In genomic region chr16:11317324-11317723, GRCm38 (mm10) we compare ENCODE assay signal across 11 mouse cellular contexts. TPM values are rescaled to one million over a fixed set of nuclear protein-coding genes. Genes with fewer than 3 reads are reported as not detected.
DNase-seq lines count a peak whose midpoint lies in the region; ATAC-seq and TF ChIP-seq lines count a peak whose summit lies in the region.
"Had no signal": no experiment of that assay in that cellular context is flagged by ENCODE, and none has a peak within 500 bp of the region (broad histone marks: within the 10 kb centered on the region; RNA-seq: fewer than 3 reads in every experiment).

No protein-coding gene starts in this region.

- H3K36me3 ChIP-seq in kidney, embryonic 16.5 days (ENCODE audit: insufficient read depth, low read length) = no peaks in the 10 kb centered on the region
- no peaks in the 10 kb centered on the region for H3K36me3 ChIP-seq in kidney, adult 2 months (ENCODE audit: control insufficient read depth, insufficient read depth, low read length)
- no peaks in the 10 kb centered on the region for H3K36me3 ChIP-seq in embryonic facial prominence, embryonic 12.5 days
- H3K36me3 ChIP-seq: heart, embryonic 13.5 days; limb, embryonic 15.5 days had no signal

- peak overlapping the region; percentile 16; the same call in 1 of the 2 replicates for H3K27ac ChIP-seq in kidney, embryonic 16.5 days (ENCODE audit: low read length)
- no peak overlapping the region for H3K27ac ChIP-seq in kidney, adult 2 months (ENCODE audit: insufficient read depth, low read depth, low read length)
- H3K27ac ChIP-seq in bone marrow, adult 2 months (ENCODE audit: control insufficient read depth, insufficient read depth, low read depth, low read length, poor library complexity) = peak overlapping the region; percentile 64
- peak overlapping the region; percentile 24 for H3K27ac ChIP-seq in embryonic facial prominence, embryonic 12.5 days
- H3K27ac ChIP-seq: heart, embryonic 13.5 days; limb, embryonic 15.5 days had no signal

- no peak for DNase-seq in kidney, adult 2 months
- no peak for DNase-seq in frontal cortex, postnatal 10 days (ENCODE audit: low spot score in 2 of 2)
- no peak for DNase-seq in urinary bladder, adult 18-20 months (ENCODE audit: low spot score in 2 of 2)
- no peak for DNase-seq in left cerebral cortex, adult 18-20 months (ENCODE audit: low spot score in 2 of 2)
- DNase-seq: cerebellum, adult 9-11 months had no signal

- no peak overlapping the region for H3K4me3 ChIP-seq in kidney, embryonic 16.5 days (ENCODE audit: low read length)
- H3K4me3 ChIP-seq in kidney, adult 2 months (ENCODE audit: insufficient read depth, low read depth, low read length) = no peak overlapping the region
- H3K4me3 ChIP-seq in bone marrow, adult 2 months (replicated peaks; ENCODE audit: control insufficient read depth, low read depth, low read length) = no peak overlapping the region
- no peak overlapping the region for H3K4me3 ChIP-seq in embryonic facial prominence, embryonic 12.5 days
- H3K4me3 ChIP-seq: heart, embryonic 13.5 days; limb, embryonic 15.5 days had no signal

- TF ChIP-seq POLR2A in kidney, adult 2 months (IDR thresholded peaks at IDR 0.05; ENCODE audit: low read depth, low read length) = no peak
- TF ChIP-seq POLR2A in bone marrow, adult 2 months (IDR thresholded peaks at IDR 0.05; ENCODE audit: borderline replicate concordance, control insufficient read depth, low read depth, low read length) = no peak

- 56% methylated on average over 6 of the region's 6 CpGs for WGBS in kidney, embryonic 16.5 days
- 59% methylated on average over 6 of the region's 6 CpGs for WGBS in kidney, adult 2 months
- WGBS in bone marrow, adult 2 months = 4% methylated on average over 6 of the region's 6 CpGs
- 31% methylated on average over 6 of the region's 6 CpGs for WGBS in embryonic facial prominence, embryonic 12.5 days

- H3K27me3 ChIP-seq in kidney, embryonic 16.5 days (ENCODE audit: insufficient read depth, low read length) = no peaks in the 10 kb centered on the region
- H3K27me3 ChIP-seq in kidney, adult 2 months (replicated peaks; ENCODE audit: control insufficient read depth, insufficient read depth, low read length) = no peaks in the 10 kb centered on the region
- no peaks in the 10 kb centered on the region for H3K27me3 ChIP-seq in embryonic facial prominence, embryonic 12.5 days
- H3K27me3 ChIP-seq: heart, embryonic 13.5 days; limb, embryonic 15.5 days had no signal

- no peak for ATAC-seq in kidney, embryonic 16.5 days (ENCODE audit: low FRiP score, low TSS enrichment)
- ATAC-seq in embryonic facial prominence, embryonic 12.5 days (ENCODE audit: insufficient number of reproducible peaks, insufficient read depth, low FRiP score, low TSS enrichment) = no peak
- peak; percentile 72 for ATAC-seq in megakaryocyte, adult 5-6 weeks (ENCODE audit: poor library complexity, severe bottlenecking)

- H3K4me2 ChIP-seq in kidney, embryonic 16.5 days (replicated peaks; ENCODE audit: low read depth, low read length) = no peak overlapping the region
- no peak overlapping the region for H3K4me2 ChIP-seq in embryonic facial prominence, embryonic 12.5 days (replicated peaks)
- H3K4me2 ChIP-seq: heart, embryonic 13.5 days; limb, embryonic 15.5 days had no signal

- H3K9me3 ChIP-seq in kidney, embryonic 16.5 days (ENCODE audit: low read length) = no peaks in the 10 kb centered on the region
- H3K9me3 ChIP-seq in embryonic facial prominence, embryonic 12.5 days = no peaks in the 10 kb centered on the region
- H3K9me3 ChIP-seq: heart, embryonic 13.5 days; limb, embryonic 15.5 days had no signal

- no peak for TF ChIP-seq CTCF in kidney, adult 2 months (conservative IDR thresholded peaks at IDR 0.05; ENCODE audit: insufficient read depth, insufficient read length, low read depth, low read length)
- TF ChIP-seq CTCF in bone marrow, adult 2 months (IDR thresholded peaks at IDR 0.05; ENCODE audit: control insufficient read depth, insufficient read depth, low read length) = no peak

- H3K9ac ChIP-seq in kidney, embryonic 16.5 days (replicated peaks; ENCODE audit: low read length) = no peak overlapping the region
- H3K9ac ChIP-seq in embryonic facial prominence, embryonic 12.5 days = no peak overlapping the region
- H3K9ac ChIP-seq: heart, embryonic 13.5 days; limb, embryonic 15.5 days had no signal

- H3K4me1 ChIP-seq in kidney, embryonic 16.5 days (ENCODE audit: insufficient read depth, low read length) = 0 out of 2 replicates have a peak, but pooled peaks cover 9% of the 10 kb centered on the region
- H3K4me1 ChIP-seq in kidney, adult 2 months (ENCODE audit: control insufficient read depth, insufficient read depth, low read length) = peaks cover 14% of the 10 kb centered on the region
- peaks cover 9% of the 10 kb centered on the region for H3K4me1 ChIP-seq in bone marrow, adult 2 months (ENCODE audit: control insufficient read depth, insufficient read depth, low read length)
- H3K4me1 ChIP-seq in embryonic facial prominence, embryonic 12.5 days = peaks cover 6% of the 10 kb centered on the region; the same call in 1 of the 2 replicates

RNA-seq across cellular contexts. Expression of gene Tnfrsf17, which starts 3.7 kb away (rescaled TPM):
- polyA plus RNA-seq in kidney, embryonic 16.5 days (2015; fragmentation: Nextera tagmentation; extraction: Ambion mirVana) = not detected in 2 replicates
- 0.16 and 0.27 TPM in 2 replicates for polyA plus RNA-seq in kidney, adult 2 months (2012; rRNA removed)
- 1.2 TPM in 1 of 2 replicates, not detected in the other for polyA plus RNA-seq in bone marrow, adult 2 months (2011; ENCODE audit: insufficient read depth, insufficient read length, low replicate concordance, missing spikeins)
- polyA plus RNA-seq in embryonic facial prominence, embryonic 12.5 days (2016; fragmentation: Nextera tagmentation; extraction: Ambion mirVana) = not detected in 2 replicates
- total RNA-seq in megakaryocyte, adult 5-6 weeks (2015) = 1.7 TPM in 1 of 2 replicates, not detected in the other
- 0.18 TPM in 1 of 2 replicates, not detected in the other for total RNA-seq in megakaryocyte, adult 5-6 weeks (2017)
- total RNA-seq in left cerebral cortex, adult 18-20 months (2021) = under 1 TPM; 0.46 to 0.73 TPM
- polyA plus RNA-seq: heart, embryonic 13.5 days had no signal

RNA-seq across cellular contexts. Expression of gene Snx29, which starts 5.4 kb away (rescaled TPM):
- polyA plus RNA-seq in kidney, embryonic 16.5 days (2015; fragmentation: Nextera tagmentation; extraction: Ambion mirVana) = 15.7 and 23.2 TPM in 2 replicates
- 64.8 and 75.4 TPM in 2 replicates for polyA plus RNA-seq in kidney, adult 2 months (2012; rRNA removed)
- 14.5 and 24.4 TPM in 2 replicates for polyA plus RNA-seq in bone marrow, adult 2 months (2011; ENCODE audit: insufficient read depth, insufficient read length, low replicate concordance, missing spikeins)
- 16.0 and 19.6 TPM in 2 replicates for polyA plus RNA-seq in embryonic facial prominence, embryonic 12.5 days (2016; fragmentation: Nextera tagmentation; extraction: Ambion mirVana)
- 6.2 and 7.1 TPM in 2 replicates for total RNA-seq in megakaryocyte, adult 5-6 weeks (2015)
- 4.7 and 6.3 TPM in 2 replicates for total RNA-seq in megakaryocyte, adult 5-6 weeks (2017)
- total RNA-seq in left cerebral cortex, adult 18-20 months (2021) = 10 to 100 TPM; 17.8 to 20.6 TPM
